In genomic region chr10:95262388-95262787, GRCm38 (mm10) we compare ENCODE assay signal across 10 mouse cellular contexts.
DNase-seq lines count a peak whose midpoint lies in the region; ATAC-seq and TF ChIP-seq lines count a peak whose summit lies in the region.
"Had no signal": no experiment of that assay in that cellular context is flagged by ENCODE, and none has a peak within 500 bp of the region (broad histone marks: within the 10 kb centered on the region; RNA-seq: fewer than 3 reads in every experiment).

No protein-coding gene starts in this region.

- no peak for TF ChIP-seq CTCF in lung, embryonic 14.5 days (IDR thresholded peaks at IDR 0.05; ENCODE audit: low read depth)

- H3K9ac ChIP-seq in lung, embryonic 14.5 days = no peak overlapping the region
- peak overlapping the region; percentile 35; the same call in 1 of the 2 replicates for H3K9ac ChIP-seq in heart, embryonic 13.5 days

- WGBS in lung, embryonic 14.5 days = 43% methylated on average over 11 of the region's 11 CpGs
- WGBS in heart, embryonic 13.5 days = 30% methylated on average over 11 of the region's 11 CpGs

- no peaks in the 10 kb centered on the region for H3K36me3 ChIP-seq in lung, embryonic 14.5 days (ENCODE audit: insufficient read depth)
- no peaks in the 10 kb centered on the region for H3K36me3 ChIP-seq in heart, embryonic 13.5 days

- H3K27ac ChIP-seq in lung, embryonic 14.5 days (ENCODE audit: low read depth) = no peak overlapping the region
- no peak overlapping the region for H3K27ac ChIP-seq in heart, embryonic 13.5 days (replicated peaks)

- no peak overlapping the region for H3K4me3 ChIP-seq in lung, embryonic 14.5 days (ENCODE audit: low read depth, low read length)
- no peak overlapping the region for H3K4me3 ChIP-seq in heart, embryonic 13.5 days
- H3K4me3 ChIP-seq: erythroblast, embryonic 14.5 days had no signal

- ATAC-seq in lung, embryonic 14.5 days (ENCODE audit: insufficient read depth) = no peak
- ATAC-seq in heart, embryonic 13.5 days (ENCODE audit: extremely low read depth, insufficient number of reproducible peaks, low FRiP score, low TSS enrichment) = no peak

- H3K27me3 ChIP-seq in lung, embryonic 14.5 days (ENCODE audit: insufficient read depth, low read length) = no peaks in the 10 kb centered on the region
- H3K27me3 ChIP-seq in heart, embryonic 13.5 days (replicated peaks) = 0 out of 2 replicates have a peak, but pooled peaks cover 6% of the 10 kb centered on the region

- peaks cover 6% of the 10 kb centered on the region for H3K4me1 ChIP-seq in lung, embryonic 14.5 days (ENCODE audit: insufficient read depth)
- peaks cover 37% of the 10 kb centered on the region for H3K4me1 ChIP-seq in heart, embryonic 13.5 days

- H3K9me3 ChIP-seq in lung, embryonic 14.5 days (ENCODE audit: low read depth, low read length) = no peaks in the 10 kb centered on the region
- no peaks in the 10 kb centered on the region for H3K9me3 ChIP-seq in heart, embryonic 13.5 days

- peak; percentile 29 for DNase-seq in lung, embryonic 14.5 days
- no peak for DNase-seq in lung, postnatal 25 days (ENCODE audit: low spot score)
- DNase-seq in R1 (ENCODE audit: low read depth, low spot score) = peak; percentile 79
- DNase-seq in thymus, adult 18-20 months = peak; percentile 48 to 65
- no peak for DNase-seq in urinary bladder, adult 18-20 months (ENCODE audit: low spot score in 2 of 2)
- no peak for DNase-seq in right cerebral cortex, postnatal 25 days
- DNase-seq: adrenal gland, adult 2 months; spleen, adult 18-20 months had no signal

- no peak overlapping the region for H3K4me2 ChIP-seq in lung, embryonic 14.5 days
- peak overlapping the region; percentile 33 for H3K4me2 ChIP-seq in heart, embryonic 13.5 days

Comparison
In these comparisons a context has a peak if more than half of its experiments do, and no peak if none do; other contexts are left out.
1. DNase-seq: peak in lung, embryonic 14.5 days (single experiment), R1 (single experiment) and thymus, adult 18-20 months (2 of 2); none in lung, postnatal 25 days (single experiment), urinary bladder, adult 18-20 months (0 of 2) and right cerebral cortex, postnatal 25 days (single experiment).